Mouse (Mus musculus) testis, adult 2 months (tissue): ENCODE measurements at regions not wholly inside any gene's neighbourhood (a gene's known extent, or its start where the extent isn't known, plus 50 kb on each side); places are given as distances from the start of the nearest gene placed in this dataset.
A peak's percentile ranks its signal among the peaks of the same experiment; 100 is the strongest.

Source experiments
- H3K27ac ChIP-seq: fragments of 200-500 bp; 2 replicates; pipeline ENCODE4 v1.5.1; 2012; ENCODE audit warnings: low read depth, low read length; ENCODE audit not compliant: control insufficient read depth, insufficient read depth
- H3K27me3 ChIP-seq: fragments of 200-500 bp; 2 replicates; pipeline ENCODE4 v1.6.1; 2012; ENCODE audit warnings: mild to moderate bottlenecking, low read length, moderate library complexity; ENCODE audit not compliant: control insufficient read depth, insufficient read depth
- H3K36me3 ChIP-seq: fragments of 200-500 bp; 2 replicates; pipeline ENCODE4 v1.6.1; 2012; ENCODE audit warnings: mild to moderate bottlenecking, low read length; ENCODE audit not compliant: control insufficient read depth, insufficient read depth
- H3K4me1 ChIP-seq: fragments of 200-500 bp; 2 replicates; pipeline ENCODE4 v1.6.1; 2012; ENCODE audit warnings: low read length; ENCODE audit not compliant: control insufficient read depth, insufficient read depth
- H3K4me3 ChIP-seq: fragments of 200-500 bp; 2 replicates; pipeline ENCODE4 v1.5.1; 2012; ENCODE audit warnings: low read depth, mild to moderate bottlenecking, low read length, moderate library complexity, mixed read lengths; ENCODE audit not compliant: control insufficient read depth
- CTCF ChIP-seq: fragments of 200-500 bp; IDR thresholded peaks from 2 replicates; pipeline ENCODE4 v1.5.1; 2012; ENCODE audit warnings: low read depth, mild to moderate bottlenecking, inconsistent platforms, low read length, moderate library complexity; ENCODE audit not compliant: control insufficient read depth, insufficient read depth, insufficient replicate concordance
- POLR2A ChIP-seq: fragments of 200-500 bp; IDR thresholded peaks from 2 replicates; pipeline ENCODE4 v1.6.1; 2012; ENCODE audit warnings: low read depth, mild to moderate bottlenecking, inconsistent platforms, low read length, moderate library complexity; ENCODE audit not compliant: control insufficient read depth

DNA sequence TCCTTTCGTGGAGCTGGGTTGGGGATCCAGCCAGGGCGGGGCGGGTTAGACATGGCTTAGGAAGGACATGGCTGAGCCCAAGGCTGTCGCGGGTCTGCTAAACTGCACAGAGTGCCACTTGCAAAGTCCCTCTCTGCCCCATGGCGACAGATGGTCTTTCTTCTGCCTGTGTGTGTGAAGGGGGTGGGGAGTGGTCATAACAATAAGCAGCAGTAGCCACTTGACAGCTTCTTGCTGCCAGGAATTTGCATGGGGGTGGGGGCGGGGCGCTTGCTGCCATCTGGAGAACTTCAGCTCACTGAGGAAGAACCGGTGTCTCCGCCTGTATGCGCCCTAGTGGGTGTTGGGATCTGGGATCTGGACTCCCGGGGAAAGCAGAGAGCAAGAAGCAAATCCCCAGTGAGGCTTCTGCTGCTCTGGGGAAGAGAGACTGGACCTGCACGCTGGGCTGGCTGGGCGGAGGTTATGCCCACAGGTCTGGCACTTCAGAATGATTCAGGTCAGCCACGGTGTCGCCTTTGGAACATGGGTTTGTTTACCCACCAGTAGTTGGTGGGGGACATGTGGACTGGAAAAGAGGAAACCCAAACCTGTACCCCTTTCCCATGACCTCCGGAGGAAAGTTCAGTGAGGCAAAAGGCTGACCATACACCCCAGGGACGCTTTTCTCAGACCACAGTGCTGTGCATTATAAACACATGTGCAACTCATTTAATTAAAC is 258.7 kb upstream of the Marcks start:
- Histone ChIP-seq H3K27ac (no peak overlapping the region), H3K27me3 (no peaks in the 10 kb centered on the region), H3K36me3 (no peaks in the 10 kb centered on the region), H3K4me3 (peak overlapping the region; percentile 52), H3K4me1 (peaks cover 3% of the 10 kb centered on the region)
- no peak for TF ChIP-seq CTCF
- TF ChIP-seq POLR2A = 0 out of 2 replicates have a peak, but pooled peaks have one; percentile 14

DNA sequence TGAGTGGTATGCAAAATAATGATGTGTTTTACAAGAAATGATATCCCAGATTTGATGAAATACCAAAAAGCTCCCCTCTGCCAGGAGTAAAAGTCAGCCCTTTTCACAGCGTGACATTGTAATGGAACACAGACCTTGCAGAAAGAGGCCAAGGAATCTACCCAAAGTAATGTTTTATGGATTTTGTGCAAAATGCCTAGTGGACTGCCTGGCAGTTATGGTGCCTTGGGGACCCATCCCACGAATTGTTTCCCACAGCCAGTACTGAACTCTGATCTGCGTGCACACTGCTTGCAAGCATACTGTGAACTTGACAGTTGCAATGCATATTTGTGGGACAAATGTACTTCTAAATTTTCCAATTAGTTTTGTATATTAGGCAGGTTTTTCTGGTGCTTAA is 251.3 kb upstream of the Marcks start:
- no peak for TF ChIP-seq CTCF
- no peak for TF ChIP-seq POLR2A
- H3K27ac ChIP-seq = no peak overlapping the region
- no peak overlapping the region for H3K4me3 ChIP-seq

DNA sequence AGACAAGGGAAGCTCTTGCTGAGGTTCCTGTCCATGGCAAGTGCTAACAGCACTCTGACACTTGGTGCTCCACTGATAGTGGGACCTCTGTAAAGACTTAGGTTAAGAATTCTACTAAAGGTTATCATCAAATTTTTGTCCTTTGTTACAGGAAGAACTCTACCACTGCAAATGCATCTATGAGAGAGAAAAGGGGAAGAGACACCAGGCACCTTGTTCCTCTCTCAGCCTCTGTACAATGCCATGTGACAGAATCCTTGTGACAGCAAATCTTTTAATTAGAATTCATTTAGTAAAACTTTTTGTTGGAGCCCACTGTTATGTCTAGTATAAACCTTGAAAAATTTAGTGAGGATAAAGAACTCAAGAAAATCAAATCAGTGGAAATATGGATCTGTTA is 247.5 kb upstream of the Marcks start:
- H3K4me3 ChIP-seq = no peak overlapping the region
- no peaks in the 10 kb centered on the region for H3K4me1 ChIP-seq
- H3K27ac ChIP-seq = no peak overlapping the region
- H3K27me3 ChIP-seq = no peaks in the 10 kb centered on the region
- no peaks in the 10 kb centered on the region for H3K36me3 ChIP-seq
- TF ChIP-seq CTCF = no peak
- TF ChIP-seq POLR2A = no peak

More for the DNA sequence above, 251.3 kb upstream of the Marcks start:
- Histone ChIP-seq H3K27me3 (no peaks in the 10 kb centered on the region), H3K4me1 (no peaks in the 10 kb centered on the region), H3K36me3 (no peaks in the 10 kb centered on the region)

DNA sequence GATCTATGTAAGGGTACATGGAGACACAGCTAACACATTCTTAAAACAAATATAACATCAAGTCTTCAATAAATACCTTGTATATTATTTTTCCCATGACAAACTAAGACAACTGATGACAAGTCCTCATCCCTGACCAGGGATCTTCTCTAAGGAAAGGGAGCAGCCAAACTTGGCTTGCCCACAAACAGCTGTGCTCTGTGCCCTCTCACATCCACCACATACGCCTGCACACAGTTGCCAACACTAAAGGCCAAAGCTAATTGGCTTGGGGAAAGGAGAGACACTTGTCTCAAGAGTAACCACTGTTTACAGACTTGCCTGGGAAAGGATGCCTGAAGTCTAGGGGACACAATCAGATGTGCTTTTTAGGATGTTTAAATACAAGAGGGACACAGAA is 241.3 kb upstream of the Marcks start:
- Histone ChIP-seq H3K27ac (no peak overlapping the region), H3K4me3 (no peak overlapping the region), H3K36me3 (no peaks in the 10 kb centered on the region), H3K27me3 (no peaks in the 10 kb centered on the region), H3K4me1 (no peaks in the 10 kb centered on the region)
- TF ChIP-seq CTCF (no peak), POLR2A (no peak)

DNA sequence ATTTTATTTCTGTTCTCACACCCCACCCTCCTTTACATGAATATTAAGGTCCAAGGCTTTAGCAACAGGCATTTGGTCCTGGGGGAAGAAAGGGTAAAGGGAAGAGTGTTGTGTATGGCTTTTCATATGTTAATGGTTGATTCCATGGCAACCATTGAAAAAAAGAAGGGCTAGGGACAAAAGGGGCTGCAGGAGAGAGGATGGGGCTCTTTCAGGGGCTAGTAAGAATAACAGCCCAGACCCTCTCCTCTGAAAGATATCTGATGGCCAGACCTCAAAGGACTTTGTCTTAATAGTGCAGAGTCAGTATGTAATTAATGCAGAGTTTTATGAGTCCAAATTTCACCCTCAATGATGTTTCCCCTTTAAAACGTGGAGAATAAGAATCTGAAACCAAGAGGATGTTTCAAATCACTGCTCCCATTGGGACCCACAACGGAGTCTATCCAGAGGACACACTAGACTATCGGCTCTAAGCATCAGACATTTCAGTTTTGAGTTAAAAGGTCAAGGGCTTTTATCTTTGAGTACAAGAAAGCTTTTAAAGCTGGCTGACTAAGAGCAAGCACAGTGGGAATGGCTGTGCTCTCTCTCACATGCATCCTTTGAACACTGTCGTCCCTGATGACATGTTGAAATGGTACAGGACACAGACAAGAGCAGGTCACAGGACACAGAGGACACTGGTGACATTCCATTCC is 239.4 kb upstream of the Marcks start:
- no peaks in the 10 kb centered on the region for H3K4me1 ChIP-seq
- no peaks in the 10 kb centered on the region for H3K36me3 ChIP-seq
- H3K27ac ChIP-seq = no peak overlapping the region
- H3K4me3 ChIP-seq = no peak overlapping the region
- no peak for TF ChIP-seq CTCF
- no peak for TF ChIP-seq POLR2A
- no peaks in the 10 kb centered on the region for H3K27me3 ChIP-seq

- H3K27ac ChIP-seq = no peak overlapping the region
- H3K4me1 ChIP-seq = no peaks in the 10 kb centered on the region
- H3K27me3 ChIP-seq = no peaks in the 10 kb centered on the region
- TF ChIP-seq CTCF (no peak), POLR2A (no peak)
- no peaks in the 10 kb centered on the region for H3K36me3 ChIP-seq
- no peak overlapping the region for H3K4me3 ChIP-seq
These were observed 238.7 kb upstream of the Marcks start for GRCm38 (mm10) chr10:37377258-37378001.

DNA sequence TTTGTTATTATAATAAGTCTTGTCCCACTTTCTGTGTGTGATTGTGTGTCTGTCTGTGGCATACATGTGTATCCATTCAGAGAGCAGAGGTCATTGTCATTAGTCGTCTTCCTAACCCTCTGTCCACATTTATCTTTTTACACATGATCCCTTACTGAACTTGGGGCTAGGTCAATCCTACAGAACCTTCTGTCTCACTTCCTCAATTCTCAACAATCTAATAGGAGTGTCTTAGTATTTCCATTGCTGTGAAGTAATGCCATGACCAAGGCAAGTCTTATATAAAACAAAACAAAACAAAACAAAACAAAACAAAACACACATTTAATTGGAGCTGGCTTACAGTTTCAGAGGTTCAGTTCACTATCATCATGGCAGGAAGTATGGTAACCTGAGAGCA is 237.5 kb upstream of the Marcks start:
- H3K27me3 ChIP-seq = no peaks in the 10 kb centered on the region
- no peaks in the 10 kb centered on the region for H3K4me1 ChIP-seq
- no peak for TF ChIP-seq POLR2A
- no peak for TF ChIP-seq CTCF
- no peak overlapping the region for H3K4me3 ChIP-seq
- H3K27ac ChIP-seq = no peak overlapping the region
- H3K36me3 ChIP-seq = no peaks in the 10 kb centered on the region
